Mouse (Mus musculus) heart, postnatal 0 days (tissue): ENCODE data around the gene Lhfpl2.

Experiments used
- CTCF ChIP-seq: IDR thresholded peaks from 2 replicates; pipeline ENCODE4 v1.5.1; 2016; ENCODE audit warnings: antibody characterized with exemption, control low read depth, low read depth
- EP300 ChIP-seq: IDR thresholded peaks from 2 replicates; pipeline ENCODE4 v1.6.1; 2016; ENCODE audit warnings: antibody characterized with exemption, low read depth

GRCm38 (mm10) chr13:94070927-94071326 lies 13.3 kb downstream of the Lhfpl2 start:
- TF ChIP-seq CTCF (no peak), EP300 (no peak)
